Mouse (Mus musculus): ENCODE data around the gene Olfr411. TPM values are rescaled to one million over a fixed set of nuclear protein-coding genes. Genes with fewer than 3 reads are reported as not detected.

The Olfr411 gene
- polyA plus RNA-seq (2012; rRNA removed) (not detected in 2 replicates), polyA plus RNA-seq (2014; fragmentation: Nextera tagmentation; extraction: Ambion mirVana) (not detected in 2 replicates)

DNA sequence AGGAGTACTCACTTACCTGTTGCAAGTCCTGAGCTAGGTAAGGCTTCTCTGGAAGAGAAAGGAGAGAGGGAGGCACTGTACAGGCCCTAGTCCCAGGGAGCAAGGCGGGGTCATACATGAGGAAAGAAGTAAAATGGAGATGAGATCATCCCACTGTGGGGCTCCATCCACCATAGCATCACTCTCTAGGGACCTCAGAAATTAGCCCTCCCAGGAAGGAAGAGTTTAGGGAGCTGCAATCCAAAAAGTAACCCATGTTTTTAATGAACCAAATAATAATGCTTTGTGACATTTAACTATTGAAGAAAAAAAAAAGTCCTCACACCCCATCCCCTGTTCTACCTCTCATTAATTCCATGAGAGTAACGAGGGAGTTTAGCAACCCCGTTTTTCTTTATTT is at the start of gene Olfr411:
Gene Olfr411, minus strand, starts transcription at position 101 of the 400 bp plus-strand sequence.
- 47% methylated on average over 3 of the region's 3 CpGs for WGBS (ENCODE audit: insufficient replicate concordance)
- Histone ChIP-seq H3K27ac (no peak within 1 kb of the TSS), H3K9me3 (ENCODE audit: control insufficient read depth, low read length) (no peaks in the 10 kb centered on the region), H3K4me2 (ENCODE audit: low read depth) (no peak within 1 kb of the TSS), H3K4me1 (replicated peaks; ENCODE audit: control insufficient read depth in 2 of 2, insufficient read depth in 2 of 2, low read length in 1 of 2) (no peaks in the 10 kb centered on the region), H3K27me3 (ENCODE audit: control insufficient read depth, insufficient read depth, low read length) (no peaks in the 10 kb centered on the region), H3K9ac (replicated peaks) (no peak within 1 kb of the TSS), H3K36me3 (replicated peaks; ENCODE audit: control insufficient read depth, insufficient read depth, low read depth) (no peaks in the 10 kb centered on the region), H3K4me3 (ENCODE audit: insufficient read depth in 1 of 2, low read depth in 2 of 2, low read length in 2 of 2) (no peak within 1 kb of the TSS)
- no peak for ATAC-seq (ENCODE audit: insufficient read depth)
- no peak for DNase-seq (ENCODE audit: low read depth in 3 of 3, low spot score in 3 of 3)
- no peak for TF ChIP-seq CTCF (IDR thresholded peaks at IDR 0.05; ENCODE audit: low read depth)
- no peak for TF ChIP-seq EP300 (IDR thresholded peaks at IDR 0.05; ENCODE audit: low read depth)

DNA sequence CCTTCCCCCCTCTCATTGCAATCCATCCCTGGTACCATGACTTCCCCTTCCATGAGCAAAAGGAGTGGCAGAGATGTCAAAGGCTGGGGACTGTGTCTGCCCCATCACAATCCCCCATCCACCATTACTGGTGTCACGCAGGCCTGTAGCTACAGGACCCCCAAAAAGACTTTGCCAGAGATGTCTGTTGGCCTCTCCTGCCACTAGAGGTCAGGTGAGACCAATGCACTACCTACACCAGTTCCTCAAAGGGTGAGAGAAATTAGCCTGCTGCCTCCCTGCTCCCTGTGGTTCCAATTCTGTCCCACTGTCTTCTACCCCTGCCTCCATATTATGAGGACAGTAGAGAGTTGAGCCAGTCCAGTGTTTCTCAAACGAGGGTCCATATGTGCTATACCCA is 49.7 kb upstream of the Olfr411 start:
- no peaks in the 10 kb centered on the region for H3K27me3 ChIP-seq (ENCODE audit: control insufficient read depth, insufficient read depth, low read length)
- 28% methylated on average over 2 of the region's 2 CpGs for WGBS (ENCODE audit: insufficient replicate concordance)
- H3K9me3 ChIP-seq (ENCODE audit: control insufficient read depth, low read length) = no peaks in the 10 kb centered on the region
- H3K27ac ChIP-seq = no peak overlapping the region
- no peak overlapping the region for H3K9ac ChIP-seq (replicated peaks)
- H3K4me2 ChIP-seq (ENCODE audit: low read depth) = no peak overlapping the region
- no peak overlapping the region for H3K4me3 ChIP-seq (ENCODE audit: insufficient read depth in 1 of 2, low read depth in 2 of 2, low read length in 2 of 2)
- no peaks in the 10 kb centered on the region for H3K4me1 ChIP-seq (replicated peaks; ENCODE audit: control insufficient read depth in 2 of 2, insufficient read depth in 2 of 2, low read length in 1 of 2)
- no peaks in the 10 kb centered on the region for H3K36me3 ChIP-seq (replicated peaks; ENCODE audit: control insufficient read depth, insufficient read depth, low read depth)
- ATAC-seq (ENCODE audit: insufficient read depth) (no peak), DNase-seq (ENCODE audit: low read depth in 3 of 3, low spot score in 3 of 3) (no peak)
- TF ChIP-seq CTCF (IDR thresholded peaks at IDR 0.05; ENCODE audit: low read depth) (peak; percentile 59), EP300 (IDR thresholded peaks at IDR 0.05; ENCODE audit: low read depth) (no peak)

DNA sequence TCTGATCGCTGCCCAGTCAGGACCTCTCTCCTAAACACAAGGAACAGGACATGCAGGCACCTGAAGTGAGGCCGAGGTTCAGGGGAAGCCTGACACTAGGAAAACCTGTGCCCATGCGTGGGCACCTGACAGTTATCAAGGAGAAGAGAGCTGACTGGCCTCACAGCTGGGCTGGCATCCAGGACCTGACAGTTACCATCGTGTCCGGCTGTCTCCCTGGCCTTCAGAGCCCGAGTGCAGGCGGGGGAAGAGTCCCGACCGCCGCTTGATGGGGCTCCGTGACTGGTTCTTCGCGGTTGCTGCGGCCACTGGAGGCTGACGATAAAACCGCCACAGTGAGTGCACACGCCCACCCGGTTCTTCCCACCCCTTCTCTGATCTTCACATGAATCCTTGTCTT is 43.1 kb upstream of the Olfr411 start:
- DNase-seq (ENCODE audit: low read depth in 3 of 3, low spot score in 3 of 3) (no peak), ATAC-seq (ENCODE audit: insufficient read depth) (no peak)
- 59% methylated on average over 18 of the region's 18 CpGs for whole genome bisulfite sequencing (ENCODE audit: insufficient replicate concordance)

DNA sequence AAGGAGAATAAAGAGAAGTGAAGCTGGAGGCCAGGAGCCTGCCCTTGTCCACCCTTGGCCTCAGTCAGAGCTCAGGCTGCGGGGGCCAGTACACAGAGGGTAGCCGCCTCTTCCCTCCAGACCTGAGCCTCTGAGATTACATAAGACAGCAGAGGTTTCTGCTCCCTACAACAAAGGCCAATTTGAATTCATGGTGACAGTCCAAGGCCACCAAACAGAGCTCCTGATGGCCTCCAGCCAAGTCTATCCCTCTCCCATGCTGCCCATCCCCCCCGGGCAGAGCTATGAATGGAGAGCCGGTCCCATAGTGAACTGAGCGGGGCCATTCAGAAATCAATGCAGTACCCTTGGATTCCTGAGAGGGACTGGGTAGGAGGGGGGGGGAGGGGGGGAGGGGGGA is 41.0 kb upstream of the Olfr411 start:
- no peaks in the 10 kb centered on the region for H3K9me3 ChIP-seq (ENCODE audit: control insufficient read depth, low read length)
- WGBS (ENCODE audit: insufficient replicate concordance) = 50% methylated on average over 5 of the region's 5 CpGs
- H3K4me1 ChIP-seq (replicated peaks; ENCODE audit: control insufficient read depth in 2 of 2, insufficient read depth in 2 of 2, low read length in 1 of 2) = no peaks in the 10 kb centered on the region; a peak in 1 of 4 replicates
- H3K4me3 ChIP-seq (ENCODE audit: insufficient read depth in 1 of 2, low read depth in 2 of 2, low read length in 2 of 2) = no peak overlapping the region
- no peaks in the 10 kb centered on the region for H3K27me3 ChIP-seq (ENCODE audit: control insufficient read depth, insufficient read depth, low read length)
- H3K27ac ChIP-seq = no peak overlapping the region
- no peak for TF ChIP-seq EP300 (IDR thresholded peaks at IDR 0.05; ENCODE audit: low read depth)
- no peak for TF ChIP-seq CTCF (IDR thresholded peaks at IDR 0.05; ENCODE audit: low read depth)
- no peak overlapping the region for H3K4me2 ChIP-seq (ENCODE audit: low read depth)
- H3K36me3 ChIP-seq (replicated peaks; ENCODE audit: control insufficient read depth, insufficient read depth, low read depth) = no peaks in the 10 kb centered on the region
- peak; percentile 6 to 24 (median 16) for DNase-seq (ENCODE audit: low read depth in 3 of 3, low spot score in 3 of 3)
- peak; percentile 74 for ATAC-seq (ENCODE audit: insufficient read depth)
- H3K9ac ChIP-seq (replicated peaks) = no peak overlapping the region

More for the DNA sequence above, 43.1 kb upstream of the Olfr411 start:
- no peak overlapping the region for H3K4me3 ChIP-seq (ENCODE audit: insufficient read depth in 1 of 2, low read depth in 2 of 2, low read length in 2 of 2)
- H3K9me3 ChIP-seq (ENCODE audit: control insufficient read depth, low read length) = no peaks in the 10 kb centered on the region
- H3K36me3 ChIP-seq (replicated peaks; ENCODE audit: control insufficient read depth, insufficient read depth, low read depth) = no peaks in the 10 kb centered on the region
- H3K4me1 ChIP-seq (replicated peaks; ENCODE audit: control insufficient read depth in 2 of 2, insufficient read depth in 2 of 2, low read length in 1 of 2) = no peaks in the 10 kb centered on the region; a peak in 1 of 4 replicates
- H3K4me2 ChIP-seq (ENCODE audit: low read depth) = no peak overlapping the region
- no peaks in the 10 kb centered on the region for H3K27me3 ChIP-seq (ENCODE audit: control insufficient read depth, insufficient read depth, low read length)
- no peak overlapping the region for H3K9ac ChIP-seq (replicated peaks)
- TF ChIP-seq EP300 (IDR thresholded peaks at IDR 0.05; ENCODE audit: low read depth) (no peak), CTCF (IDR thresholded peaks at IDR 0.05; ENCODE audit: low read depth) (no peak)
- H3K27ac ChIP-seq = no peak overlapping the region

DNA sequence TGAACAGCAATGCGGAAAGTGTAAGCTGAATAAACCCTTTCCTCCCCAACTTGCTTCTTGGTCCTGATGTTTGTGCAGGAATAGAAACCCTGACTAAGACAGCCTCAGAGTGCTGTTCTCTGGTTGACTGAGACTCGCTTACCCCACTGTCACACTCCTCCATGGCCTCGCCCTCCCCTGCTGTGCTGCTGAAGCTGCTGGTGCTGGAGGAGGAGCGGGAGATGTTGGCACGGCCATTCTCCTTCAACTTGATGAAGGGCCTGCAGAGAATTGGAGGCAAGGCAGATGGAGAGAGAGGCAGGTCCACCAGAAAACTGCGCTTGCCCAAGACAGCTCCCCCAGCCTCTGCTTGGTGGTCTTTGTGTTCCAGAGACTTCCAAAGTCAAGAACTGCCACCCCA is 40.5 kb upstream of the Olfr411 start:
- TF ChIP-seq CTCF (IDR thresholded peaks at IDR 0.05; ENCODE audit: low read depth) (no peak), EP300 (IDR thresholded peaks at IDR 0.05; ENCODE audit: low read depth) (no peak)
- Histone ChIP-seq H3K4me1 (replicated peaks; ENCODE audit: control insufficient read depth in 2 of 2, insufficient read depth in 2 of 2, low read length in 1 of 2) (no peaks in the 10 kb centered on the region; a peak in 1 of 4 replicates), H3K9ac (replicated peaks) (no peak overlapping the region), H3K27ac (no peak overlapping the region), H3K36me3 (replicated peaks; ENCODE audit: control insufficient read depth, insufficient read depth, low read depth) (no peaks in the 10 kb centered on the region), H3K4me3 (ENCODE audit: insufficient read depth in 1 of 2, low read depth in 2 of 2, low read length in 2 of 2) (no peak overlapping the region), H3K4me2 (ENCODE audit: low read depth) (no peak overlapping the region), H3K9me3 (ENCODE audit: control insufficient read depth, low read length) (no peaks in the 10 kb centered on the region), H3K27me3 (ENCODE audit: control insufficient read depth, insufficient read depth, low read length) (no peaks in the 10 kb centered on the region)
- DNase-seq (ENCODE audit: low read depth in 3 of 3, low spot score in 3 of 3) (no peak), ATAC-seq (ENCODE audit: insufficient read depth) (no peak)
- WGBS (ENCODE audit: insufficient replicate concordance) = 55% methylated on average over 6 of the region's 6 CpGs

Data from liver, embryonic 14.5 days (tissue).